Mouse (Mus musculus) liver, embryonic 13.5 days (tissue): ENCODE measurements at regions not wholly inside any gene's neighbourhood (a gene's known extent, or its start where the extent isn't known, plus 50 kb on each side); places are given as distances from the start of the nearest gene placed in this dataset.

Source experiments
- ATAC-seq: fragments of 200-750 bp; cut with Nextera tagmentation; 2 replicates; pipeline ENCODE4 v1.8.0; 2017; ENCODE audit warnings: low read depth, mild to moderate bottlenecking, moderate number of reproducible peaks, moderate library complexity
- DNase-seq: peaks from one replicate; pipeline ENCODE4 v3.0.0; 2022
- H3K27ac ChIP-seq: fragments of 300-500 bp; sonication (generic); 2 replicates; pipeline ENCODE4 v1.5.1; 2015; ENCODE audit warnings: moderate library complexity, mild to moderate bottlenecking, inconsistent platforms
- H3K27me3 ChIP-seq: fragments of 300-500 bp; sonication (generic); 2 replicates; pipeline ENCODE4 v1.6.1; 2015; ENCODE audit warnings: mild to moderate bottlenecking, inconsistent platforms
- H3K36me3 ChIP-seq: fragments of 300-500 bp; sonication (generic); 2 replicates; pipeline ENCODE4 v1.6.1; 2015; ENCODE audit warnings: mild to moderate bottlenecking, inconsistent platforms
- H3K4me1 ChIP-seq: fragments of 300-500 bp; sonication (generic); replicated peaks from 2 replicates; pipeline ENCODE4 v1.6.1; 2015; ENCODE audit warnings: inconsistent platforms
- H3K4me2 ChIP-seq: fragments of 300-500 bp; sonication (generic); 2 replicates; pipeline ENCODE4 v1.6.1; 2015; ENCODE audit warnings: inconsistent platforms, mild to moderate bottlenecking, moderate library complexity
- H3K4me3 ChIP-seq: fragments of 300-500 bp; sonication (generic); replicated peaks from 2 replicates; pipeline ENCODE4 v1.5.1; 2015; ENCODE audit warnings: mild to moderate bottlenecking, inconsistent platforms
- H3K9ac ChIP-seq: fragments of 300-500 bp; sonication (generic); 2 replicates; pipeline ENCODE4 v1.6.1; 2015; ENCODE audit warnings: mild to moderate bottlenecking, inconsistent platforms
- H3K9me3 ChIP-seq: fragments of 300-500 bp; sonication (generic); replicated peaks from 2 replicates; pipeline ENCODE4 v1.6.1; 2016; ENCODE audit warnings: inconsistent platforms
- WGBS: fragments of 180-500 bp; shearing (Covaris S2); methylation state at CpG from one replicate; pipeline ENCODE4 v1.1.7; 2015; ENCODE audit not compliant: insufficient replicate concordance; 5-methylcytosine and 5-hydroxymethylcytosine counted together

DNA sequence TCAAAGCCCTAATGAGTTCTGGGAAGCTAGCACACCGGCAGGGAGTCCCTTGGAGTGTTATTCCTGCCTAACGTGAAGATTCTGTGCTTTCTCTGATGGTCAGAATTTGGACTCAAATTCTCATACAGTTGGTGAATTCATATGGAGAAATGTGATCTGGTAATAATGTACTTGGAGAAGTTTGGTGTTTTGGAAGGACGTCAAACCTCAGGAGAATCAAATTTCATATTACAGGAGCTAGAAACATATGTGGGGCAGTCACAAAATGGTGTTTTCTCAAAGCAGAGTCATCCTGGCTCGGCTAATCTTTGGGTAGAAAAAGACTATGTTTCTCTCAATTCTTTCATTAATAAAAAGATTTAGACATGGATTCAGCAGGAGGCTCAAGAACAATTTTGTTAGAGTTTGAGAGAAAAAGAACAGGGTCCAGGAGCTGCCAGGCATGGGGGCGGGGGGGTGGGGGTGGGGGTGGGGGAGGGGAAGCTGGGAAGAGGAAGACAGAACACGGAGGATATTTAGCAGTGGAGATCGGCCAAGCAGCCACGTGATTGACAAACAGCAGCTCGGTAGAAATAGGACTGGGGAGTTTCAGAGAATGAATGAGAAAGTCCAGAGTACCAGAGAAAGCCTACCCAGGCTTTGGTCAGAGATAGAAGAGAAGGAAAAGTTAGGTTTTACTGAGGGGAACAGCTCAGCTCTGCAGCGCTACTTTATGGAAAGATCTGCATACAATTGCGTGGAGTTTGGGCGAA, 130.6 kb downstream of the Sp3 start:
- Histone ChIP-seq H3K4me1 (peaks cover 13% of the 10 kb centered on the region; the same call in 1 of the 2 replicates), H3K9ac (no peak overlapping the region), H3K4me2 (0 out of 2 replicates have a peak overlapping the region, but pooled peaks have one; percentile 1), H3K36me3 (no peaks in the 10 kb centered on the region), H3K4me3 (no peak overlapping the region), H3K27me3 (no peaks in the 10 kb centered on the region), H3K27ac (no peak overlapping the region), H3K9me3 (no peaks in the 10 kb centered on the region)
- ATAC-seq (no peak), DNase-seq (no peak)
- whole genome bisulfite sequencing: 40% methylated on average over 12 of the region's 12 CpGs

DNA sequence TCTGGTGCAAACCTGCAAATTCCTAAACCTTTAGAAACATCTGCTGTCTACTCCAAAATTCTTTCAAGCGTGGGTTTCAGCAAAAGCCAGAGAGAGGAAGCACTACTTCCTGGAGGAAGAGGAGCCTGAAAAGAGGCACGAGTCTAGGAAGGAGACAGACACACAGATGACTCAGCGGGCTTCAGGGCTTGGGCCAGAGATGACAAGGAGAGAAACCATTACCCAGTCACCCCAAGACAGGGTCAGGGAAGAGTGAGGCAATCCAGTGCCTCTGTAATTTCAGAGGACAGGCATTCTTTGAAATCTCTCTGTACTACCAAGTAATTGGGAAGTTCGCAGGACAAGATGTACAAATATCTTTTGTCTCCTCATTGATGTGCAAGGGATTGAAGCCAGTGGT, 127.7 kb downstream of the Sp3 start:
- ATAC-seq: no peak
- no peak overlapping the region for H3K27ac ChIP-seq
- no peak overlapping the region for H3K4me3 ChIP-seq
- DNase-seq: no peak
- no peak overlapping the region for H3K9ac ChIP-seq
- H3K27me3 ChIP-seq: no peaks in the 10 kb centered on the region
- 36% methylated on average over 4 of the region's 4 CpGs for WGBS
- H3K4me1 ChIP-seq: peaks cover 13% of the 10 kb centered on the region; the same call in 1 of the 2 replicates
- H3K9me3 ChIP-seq: no peaks in the 10 kb centered on the region
- H3K4me2 ChIP-seq: no peak overlapping the region
- no peaks in the 10 kb centered on the region for H3K36me3 ChIP-seq

DNA sequence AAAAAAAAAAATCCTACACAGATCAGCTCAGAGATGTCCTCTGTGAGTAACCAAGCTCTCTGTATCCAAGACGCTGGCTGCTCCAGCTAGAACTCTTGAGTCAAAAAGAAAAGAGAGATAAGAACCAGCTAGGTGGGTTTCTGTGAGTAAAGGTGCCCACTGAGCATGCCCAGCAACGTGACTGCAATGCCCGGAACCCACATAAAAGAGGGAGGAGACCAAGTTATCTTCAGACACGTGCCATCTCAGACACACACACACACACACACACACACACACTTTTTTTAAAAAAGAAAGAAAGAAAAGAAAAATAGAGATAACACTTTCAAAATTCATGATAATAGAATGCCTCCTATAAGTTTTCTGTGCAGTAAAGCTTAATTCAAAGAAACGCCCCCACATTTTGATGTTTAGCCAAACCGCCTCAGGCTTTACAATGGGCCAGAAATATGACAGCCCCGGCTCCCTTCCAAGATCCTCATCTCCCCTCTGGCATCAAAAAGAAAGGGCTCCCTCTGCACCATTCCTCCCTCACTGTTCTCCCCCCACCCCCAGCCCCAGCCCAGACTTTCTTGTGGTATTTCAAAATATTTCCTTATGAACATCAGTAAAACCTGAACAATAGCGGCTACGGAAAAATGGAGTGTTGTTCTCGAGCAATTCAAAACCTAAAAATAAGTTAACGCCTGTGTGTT, 124.8 kb downstream of the Sp3 start:
- ATAC-seq (no peak), DNase-seq (no peak)
- H3K27me3 ChIP-seq: no peaks in the 10 kb centered on the region
- H3K9me3 ChIP-seq: no peaks in the 10 kb centered on the region
- peaks cover 7% of the 10 kb centered on the region; the same call in 1 of the 2 replicates for H3K4me1 ChIP-seq
- 64% methylated on average over 11 of the region's 11 CpGs for WGBS
- H3K4me3 ChIP-seq: no peak overlapping the region
- no peak overlapping the region for H3K4me2 ChIP-seq
- H3K36me3 ChIP-seq: no peaks in the 10 kb centered on the region
- no peak overlapping the region for H3K27ac ChIP-seq
- H3K9ac ChIP-seq: no peak overlapping the region

DNA sequence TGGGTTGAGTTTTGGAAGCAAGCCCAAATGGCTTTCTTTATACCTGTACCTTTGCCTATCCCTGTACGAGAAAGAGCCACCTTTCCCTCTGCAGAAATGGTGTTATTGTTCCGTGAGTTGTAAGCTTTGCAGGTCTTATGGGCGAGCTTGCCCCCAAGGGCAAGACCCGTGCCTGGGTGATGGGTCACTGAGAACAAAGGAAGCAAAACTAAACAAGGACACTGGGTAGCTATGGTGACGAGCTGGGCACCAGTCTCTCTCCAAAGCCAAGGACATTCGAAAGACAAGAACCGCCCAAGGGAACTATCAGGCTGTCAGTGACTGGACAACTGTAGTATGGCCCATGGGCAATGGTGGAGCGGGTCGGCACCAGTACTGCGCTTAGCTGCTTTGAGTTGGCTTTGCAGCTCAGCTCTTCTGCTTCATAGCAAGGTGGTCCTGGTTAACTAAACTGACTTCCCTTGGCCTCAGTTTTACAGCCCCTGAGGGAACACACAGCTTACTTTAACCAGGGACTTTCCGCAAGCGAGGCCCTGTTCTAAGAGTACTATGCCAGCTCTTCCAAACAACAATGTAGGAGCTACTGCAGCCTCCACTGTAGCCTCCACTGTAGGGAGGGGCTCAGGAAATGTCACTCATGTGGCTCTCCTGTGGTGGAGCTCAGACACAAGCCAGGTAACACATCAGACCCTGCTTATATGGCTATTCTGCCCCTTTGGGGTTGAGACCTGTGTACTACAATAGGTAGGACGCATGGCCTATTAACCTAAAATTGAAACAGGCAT, 124.1 kb downstream of the Sp3 start:
- Histone ChIP-seq H3K4me2 (no peak overlapping the region), H3K27ac (no peak overlapping the region), H3K36me3 (no peaks in the 10 kb centered on the region), H3K4me1 (peaks cover 6% of the 10 kb centered on the region; the same call in 1 of the 2 replicates), H3K4me3 (no peak overlapping the region), H3K27me3 (no peaks in the 10 kb centered on the region), H3K9ac (no peak overlapping the region), H3K9me3 (no peaks in the 10 kb centered on the region)
- DNase-seq: no peak
- ATAC-seq: no peak
- WGBS: 77% methylated on average over 13 of the region's 13 CpGs

DNA sequence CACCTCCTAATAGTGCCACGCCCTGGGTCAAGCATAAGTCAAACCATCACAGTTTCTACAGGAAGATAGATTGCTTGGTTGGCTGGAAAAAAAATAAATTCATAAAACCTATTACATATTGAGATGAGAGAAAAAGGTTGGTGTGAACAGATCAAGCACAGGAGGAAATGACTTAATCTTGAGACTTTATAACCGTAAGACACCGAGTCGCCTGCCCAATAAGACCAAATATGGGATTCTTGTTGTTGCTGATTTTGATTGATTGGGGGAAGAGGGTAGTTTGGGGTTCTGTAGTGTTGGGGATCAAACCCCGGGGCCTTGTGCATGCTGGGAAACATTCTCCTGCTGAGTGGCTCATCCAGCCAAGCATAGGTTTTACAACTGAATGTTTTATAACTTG, 122.9 kb downstream of the Sp3 start:
- H3K36me3 ChIP-seq: no peaks in the 10 kb centered on the region
- H3K9ac ChIP-seq: no peak overlapping the region
- H3K4me3 ChIP-seq: no peak overlapping the region
- 80% methylated on average over 5 of the region's 5 CpGs for WGBS
- no peaks in the 10 kb centered on the region for H3K9me3 ChIP-seq
- no peak overlapping the region for H3K4me2 ChIP-seq
- no peak for ATAC-seq
- peaks cover 6% of the 10 kb centered on the region; the same call in 1 of the 2 replicates for H3K4me1 ChIP-seq
- no peak for DNase-seq
- no peaks in the 10 kb centered on the region for H3K27me3 ChIP-seq
- H3K27ac ChIP-seq: no peak overlapping the region

DNA sequence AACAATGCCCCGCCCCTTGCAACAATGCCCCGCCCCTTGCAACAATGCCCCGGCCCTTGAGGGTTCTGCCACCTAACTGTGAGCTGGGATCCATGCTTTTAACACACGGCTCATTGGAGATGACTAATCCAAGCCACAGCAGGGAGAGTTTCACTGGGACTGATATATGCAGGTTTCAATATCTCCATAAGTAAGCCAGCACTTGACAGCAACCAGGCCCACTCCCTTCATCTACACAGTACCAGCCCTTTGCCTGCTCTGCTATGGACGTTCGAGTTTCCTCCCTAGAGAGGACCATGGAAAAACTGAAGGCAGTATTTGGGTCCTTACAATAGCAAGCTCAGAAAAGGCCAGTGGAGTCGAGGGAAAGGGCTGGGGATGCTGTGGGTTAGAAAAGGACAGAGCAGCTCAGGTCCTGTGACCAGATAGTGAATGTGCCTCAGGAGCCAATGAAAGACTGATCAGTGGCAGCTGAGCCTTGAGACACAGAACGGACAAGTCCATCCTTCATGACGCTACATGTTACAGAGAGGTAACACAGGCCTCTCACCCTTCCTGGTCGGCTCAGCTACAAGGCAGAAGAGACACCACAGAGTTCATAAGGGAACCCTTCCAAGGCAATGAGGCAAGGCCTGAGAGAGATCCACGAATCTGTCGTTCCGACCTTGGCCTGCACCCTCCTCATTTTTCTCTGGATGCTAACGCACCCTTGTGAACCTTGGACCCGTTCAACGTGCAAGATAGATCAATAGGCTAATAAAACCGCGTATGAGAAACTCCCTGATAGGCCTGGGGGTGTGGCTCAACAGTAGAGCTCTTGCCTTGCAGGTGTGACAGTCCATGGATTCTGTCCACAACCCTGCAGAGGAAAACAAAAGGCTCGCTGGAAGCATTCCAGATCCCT, 114.5 kb downstream of the Sp3 start:
- no peak overlapping the region for H3K4me3 ChIP-seq
- H3K9ac ChIP-seq: no peak overlapping the region
- 0 out of 2 replicates have a peak, but pooled peaks cover 5% of the 10 kb centered on the region for H3K4me1 ChIP-seq
- H3K27ac ChIP-seq: no peak overlapping the region
- 59% methylated on average over 19 of the region's 19 CpGs for WGBS
- H3K4me2 ChIP-seq: no peak overlapping the region
- DNase-seq (no peak), ATAC-seq (no peak)
- H3K36me3 ChIP-seq: no peaks in the 10 kb centered on the region
- no peaks in the 10 kb centered on the region for H3K27me3 ChIP-seq
- no peaks in the 10 kb centered on the region for H3K9me3 ChIP-seq

DNA sequence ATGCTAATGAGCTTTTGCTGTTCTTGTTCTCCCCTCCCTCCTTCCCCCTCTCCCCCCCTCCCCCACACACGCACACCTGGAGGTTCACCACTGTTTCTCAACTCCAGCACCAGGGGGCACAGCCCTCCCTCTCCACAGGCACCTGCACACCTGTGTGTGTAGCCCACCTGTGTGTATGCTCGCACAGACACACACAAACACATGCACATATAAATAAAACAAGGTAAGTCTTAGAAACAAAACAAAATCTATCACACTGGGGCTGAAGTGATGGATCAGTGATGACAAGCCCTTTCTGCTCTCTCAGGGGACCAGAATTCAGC, 113.9 kb downstream of the Sp3 start:
- no peak for DNase-seq
- no peak overlapping the region for H3K27ac ChIP-seq
- no peak for ATAC-seq
- no peak overlapping the region for H3K9ac ChIP-seq
- 0 out of 2 replicates have a peak, but pooled peaks cover 5% of the 10 kb centered on the region for H3K4me1 ChIP-seq
- H3K9me3 ChIP-seq: no peaks in the 10 kb centered on the region
- H3K27me3 ChIP-seq: no peaks in the 10 kb centered on the region
- H3K4me2 ChIP-seq: no peak overlapping the region
- 41% methylated on average over 1 of the region's 2 CpGs for WGBS
- H3K4me3 ChIP-seq: no peak overlapping the region
- H3K36me3 ChIP-seq: no peaks in the 10 kb centered on the region

DNA sequence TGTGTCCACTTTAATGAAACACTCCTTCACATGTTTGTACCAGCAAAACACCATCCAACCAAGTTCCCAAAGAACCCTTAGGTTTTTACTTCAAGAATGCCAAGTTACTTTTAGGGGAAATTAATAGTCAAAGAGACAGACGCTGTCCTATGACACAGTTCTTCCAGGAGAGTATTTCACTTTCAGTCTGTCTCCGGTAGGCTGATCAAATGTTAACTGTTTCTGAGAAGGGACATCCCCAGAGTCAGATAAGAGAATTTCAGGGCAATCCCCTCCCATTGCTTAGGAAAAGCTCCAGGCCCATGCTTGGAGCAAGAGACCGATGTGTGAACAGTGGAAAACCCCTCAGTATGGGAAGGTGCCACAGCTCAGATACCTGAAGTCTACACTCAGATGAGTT, 112.1 kb downstream of the Sp3 start:
- no peaks in the 10 kb centered on the region for H3K9me3 ChIP-seq
- no peaks in the 10 kb centered on the region for H3K36me3 ChIP-seq
- H3K27ac ChIP-seq: no peak overlapping the region
- no peaks in the 10 kb centered on the region for H3K27me3 ChIP-seq
- DNase-seq (no peak), ATAC-seq (no peak)
- 79% methylated on average over 3 of the region's 3 CpGs for WGBS
- H3K9ac ChIP-seq: no peak overlapping the region
- no peak overlapping the region for H3K4me3 ChIP-seq
- H3K4me2 ChIP-seq: no peak overlapping the region
- 0 out of 2 replicates have a peak, but pooled peaks cover 5% of the 10 kb centered on the region for H3K4me1 ChIP-seq

DNA sequence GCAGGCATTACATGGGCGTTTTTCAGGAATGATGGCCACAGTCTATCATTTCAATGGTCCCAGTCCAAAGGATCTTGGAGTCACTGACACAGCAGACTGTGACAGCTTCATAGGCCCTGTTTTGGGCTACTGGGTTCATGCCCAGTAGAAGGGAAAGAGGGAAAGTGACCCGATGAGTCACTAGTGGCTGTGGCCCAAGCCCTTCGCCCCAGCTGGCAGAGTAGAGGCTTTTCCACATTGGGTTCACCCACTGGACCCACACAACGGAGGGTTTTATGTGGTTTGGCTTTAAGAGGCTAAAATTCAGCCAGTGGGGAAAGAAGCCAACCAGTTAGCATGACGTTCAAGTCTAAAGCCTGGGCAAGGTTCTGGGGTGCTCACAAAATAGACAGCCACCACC, 108.4 kb downstream of the Sp3 start:
- 63% methylated on average over 5 of the region's 5 CpGs for WGBS

DNA sequence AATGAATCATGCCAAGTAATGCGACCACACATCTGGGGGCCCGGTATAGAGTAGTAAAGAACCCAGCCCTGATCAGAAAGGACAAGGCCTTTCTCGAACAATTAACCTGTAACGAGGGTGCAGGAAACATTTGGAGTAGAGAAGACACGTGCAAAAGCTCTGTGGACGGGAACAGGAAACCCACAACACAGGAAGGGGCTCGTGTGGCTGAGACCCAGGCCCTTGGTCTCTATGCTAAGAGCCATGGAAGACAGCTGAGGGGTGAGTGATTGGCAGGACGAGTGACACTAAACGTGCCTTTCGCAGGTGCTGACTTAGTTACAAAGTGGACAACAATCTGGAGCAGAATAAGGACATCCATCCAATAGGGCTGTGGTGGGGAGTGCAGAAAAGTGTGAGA, 106.3 kb downstream of the Sp3 start:
- no peak overlapping the region for H3K4me2 ChIP-seq
- ATAC-seq (no peak), DNase-seq (no peak)
- no peaks in the 10 kb centered on the region for H3K9me3 ChIP-seq
- no peaks in the 10 kb centered on the region for H3K27me3 ChIP-seq
- 19% methylated on average over 10 of the region's 10 CpGs for WGBS
- no peak overlapping the region for H3K27ac ChIP-seq
- no peak overlapping the region for H3K9ac ChIP-seq
- no peaks in the 10 kb centered on the region for H3K36me3 ChIP-seq
- H3K4me3 ChIP-seq: no peak overlapping the region
- no peaks in the 10 kb centered on the region for H3K4me1 ChIP-seq

More for the DNA sequence above, 108.4 kb downstream of the Sp3 start:
- H3K27me3 ChIP-seq: no peaks in the 10 kb centered on the region
- H3K27ac ChIP-seq: no peak overlapping the region
- H3K4me3 ChIP-seq: no peak overlapping the region
- no peaks in the 10 kb centered on the region for H3K9me3 ChIP-seq
- H3K4me2 ChIP-seq: no peak overlapping the region
- no peaks in the 10 kb centered on the region for H3K4me1 ChIP-seq
- no peak overlapping the region for H3K9ac ChIP-seq
- ATAC-seq: no peak
- no peaks in the 10 kb centered on the region for H3K36me3 ChIP-seq
- DNase-seq: no peak

DNA sequence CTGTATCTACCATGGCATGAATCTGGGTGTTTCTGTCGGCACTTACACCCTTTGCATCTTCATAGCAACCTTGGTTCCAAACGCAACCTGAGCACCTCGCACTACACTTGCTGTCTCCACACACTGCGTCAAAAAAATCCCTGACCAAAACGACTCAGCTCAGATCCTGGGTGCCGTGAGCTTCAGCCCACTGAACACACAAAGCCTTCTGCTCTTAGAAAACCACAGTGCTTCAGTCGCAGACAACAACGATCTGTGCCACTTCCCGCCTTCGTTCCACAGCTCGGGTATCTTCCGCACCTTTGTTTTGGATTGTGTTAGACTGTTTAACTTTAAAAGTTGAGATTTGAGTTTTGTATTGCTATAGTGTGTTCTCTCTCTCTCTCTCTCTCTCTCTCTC, 105.7 kb downstream of the Sp3 start:
- Histone ChIP-seq H3K9me3 (no peaks in the 10 kb centered on the region), H3K9ac (no peak overlapping the region), H3K36me3 (no peaks in the 10 kb centered on the region), H3K27me3 (no peaks in the 10 kb centered on the region), H3K4me2 (no peak overlapping the region), H3K27ac (no peak overlapping the region), H3K4me3 (no peak overlapping the region), H3K4me1 (no peaks in the 10 kb centered on the region)
- DNase-seq (no peak), ATAC-seq (no peak)
- WGBS: 54% methylated on average over 12 of the region's 12 CpGs
